Mouse (Mus musculus) gastrocnemius, adult 8-10 months (tissue): ENCODE measurements around the gene Tdrd7. TPM values are rescaled to one million over a fixed set of nuclear protein-coding genes. Genes with fewer than 3 reads are reported as not detected.

ENCODE experiments used
- total RNA-seq, 4 experiments: library from RNA; stranded (reverse); gene quantifications; 2 replicates each; pipeline ENCODE4 v1.2.4; 2022

Tdrd7 gene
- total RNA-seq, 4 experiments from 2014 or later: 8.7 to 12.7 (median 9.5) TPM

Other genes starting within 250 kb of the Tdrd7 start
- gene Aldh1b1, start 166.3 kb upstream of the Tdrd7 start, total RNA-seq: under 1 TPM; 0.27 to 0.81 (median 0.37) TPM
- gene Igfbpl1, start 138.4 kb upstream of the Tdrd7 start, total RNA-seq: not detected
- gene Stra6l, start 116.7 kb upstream of the Tdrd7 start, total RNA-seq: not detected
- not detected for gene Ccdc180, start 75.0 kb upstream of the Tdrd7 start, total RNA-seq
- gene Tmod1, start 73.6 kb downstream of the Tdrd7 start, total RNA-seq: 100 to 1,000 TPM; 175 to 195 (median 187) TPM
- 10 to 100 TPM; 11.7 to 16.9 (median 13.2) TPM for gene Ncbp1, start 173.3 kb downstream of the Tdrd7 start, total RNA-seq
- gene Tstd2, start 173.4 kb downstream of the Tdrd7 start, total RNA-seq: 10 to 100 TPM in 1 of 4 experiments, 1 to 10 TPM in 3; 8.4 to 11.9 (median 9.2) TPM
- gene Xpa, start 231.0 kb downstream of the Tdrd7 start, total RNA-seq: 1 to 10 TPM; 4.9 to 8.6 (median 6.7) TPM